Mouse (Mus musculus) olfactory bulb, adult 2 months (tissue): ENCODE results near the gene Cdh13.

Experiments used
- CTCF ChIP-seq: fragments of 200-500 bp; IDR thresholded peaks from 2 replicates; pipeline ENCODE4 v1.5.1; 2012; ENCODE audit warnings: low read depth, mild to moderate bottlenecking, low read length, moderate library complexity; ENCODE audit not compliant: insufficient read depth
- POLR2A ChIP-seq: fragments of 200-500 bp; IDR thresholded peaks from 2 replicates; pipeline ENCODE4 v1.6.1; 2012; ENCODE audit warnings: mild to moderate bottlenecking, low read depth, low read length, moderate library complexity; ENCODE audit not compliant: insufficient read depth

GRCm38 (mm10) chr8:118306957-118307356 is 23.4 kb downstream of the Cdh13 start:
- TF ChIP-seq CTCF: no peak
- TF ChIP-seq POLR2A: no peak
